Mouse (Mus musculus) kidney, postnatal 0 days (tissue): ENCODE data around the gene Cryba2. TPM values are rescaled to one million over a fixed set of nuclear protein-coding genes. Genes with fewer than 3 reads are reported as not detected.
A peak's percentile ranks its signal among the peaks of the same experiment; 100 is the strongest.

Source experiments
- ATAC-seq: fragments of 200-750 bp; cut with Nextera tagmentation; replicated peaks from 2 replicates; pipeline ENCODE4 v1.8.0; 2017; ENCODE audit warnings: low read depth, moderate number of reproducible peaks, moderate TSS enrichment, moderate library complexity; ENCODE audit not compliant: low FRiP score
- DNase-seq: peaks from one replicate; pipeline ENCODE4 v3.0.0-alpha.2; 2016; ENCODE audit warnings: low spot score
- H3K27ac ChIP-seq: fragments of 300-500 bp; sonication (generic); 2 replicates; pipeline ENCODE4 v1.5.1; 2014; ENCODE audit warnings: mild to moderate bottlenecking
- H3K27me3 ChIP-seq: fragments of 300-500 bp; sonication (generic); 2 replicates; pipeline ENCODE4 v1.6.1; 2014; ENCODE audit warnings: low read length, mixed read lengths; ENCODE audit not compliant: insufficient read depth
- H3K36me3 ChIP-seq: fragments of 300-500 bp; sonication (generic); 2 replicates; pipeline ENCODE4 v1.6.1; 2014; ENCODE audit warnings: low read length, mixed read lengths; ENCODE audit not compliant: insufficient read depth
- H3K4me1 ChIP-seq: fragments of 300-500 bp; sonication (generic); replicated peaks from 2 replicates; pipeline ENCODE4 v1.6.1; 2014; ENCODE audit warnings: antibody characterized with exemption, low read length, mixed read lengths; ENCODE audit not compliant: insufficient read depth
- H3K4me2 ChIP-seq: fragments of 300-500 bp; sonication (generic); 2 replicates; pipeline ENCODE4 v1.6.1; 2014; ENCODE audit warnings: mild to moderate bottlenecking, low read length, moderate library complexity, mixed read lengths
- H3K4me3 ChIP-seq: fragments of 300-500 bp; sonication (generic); replicated peaks from 2 replicates; pipeline ENCODE4 v1.5.1; 2014; ENCODE audit warnings: low read depth, low read length
- H3K9ac ChIP-seq: fragments of 300-500 bp; sonication (generic); 2 replicates; pipeline ENCODE4 v1.6.1; 2014; ENCODE audit warnings: low read depth, low read length
- H3K9me3 ChIP-seq: fragments of 300-500 bp; sonication (generic); replicated peaks from 2 replicates; pipeline ENCODE4 v1.6.1; 2016; ENCODE audit warnings: low read length, inconsistent platforms, mixed read lengths
- CTCF ChIP-seq: IDR thresholded peaks from 2 replicates; pipeline ENCODE4 v1.5.1; 2016; ENCODE audit warnings: antibody characterized with exemption, low read depth, mild to moderate bottlenecking, moderate library complexity
- WGBS: fragments of 180-500 bp; shearing (Covaris S2); extraction: QIAGEN DNeasy Blood & Tissue Kit; methylation state at CpG from one replicate; pipeline ENCODE4 v1.1.7; 2014; 5-methylcytosine and 5-hydroxymethylcytosine counted together
- microRNA counts: library from miRNA; unstranded; fragments of <30 nt; microRNA quantifications from one replicate; lab custom pipeline; 2015
- microRNA-seq: library from miRNA; unstranded; fragments of <30 nt; microRNA quantifications from one replicate; pipeline ENCODE4, GENCODE M21; 2016
- polyA plus RNA-seq: library from polyadenylated mRNA; unstranded; fragments of >200 nt; fragmentation: Nextera tagmentation; extraction: Ambion mirVana; gene quantifications from 2 replicates; pipeline ENCODE4 v1.2.1, GENCODE M21; 2015

Cryba2 gene
- polyA plus RNA-seq, 1 experiment from 2014 or later: not detected

DNA sequence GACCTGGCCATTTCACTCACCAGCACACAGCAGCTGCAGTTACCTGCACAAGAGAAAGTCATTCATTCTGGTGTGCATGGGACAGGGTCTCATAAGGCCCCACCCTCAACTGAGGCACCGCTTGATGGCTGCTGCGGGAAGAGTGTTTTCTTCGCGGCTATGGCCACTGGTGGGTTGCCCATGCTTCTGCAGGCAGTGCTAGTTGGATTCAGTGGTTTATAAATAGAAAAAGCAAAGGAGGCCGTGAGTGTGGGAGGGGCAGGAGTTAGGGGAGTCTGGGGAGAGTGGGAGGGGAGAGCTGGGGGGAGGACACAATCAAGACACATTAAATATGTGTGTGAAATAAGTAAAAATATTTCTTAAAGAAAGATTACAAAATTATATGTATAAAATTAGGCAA lies 49.9 kb downstream of the Cryba2 start:
- H3K4me3 ChIP-seq: no peak overlapping the region
- no peaks in the 10 kb centered on the region for H3K27me3 ChIP-seq
- no peak for TF ChIP-seq CTCF
- H3K9me3 ChIP-seq: no peaks in the 10 kb centered on the region
- ATAC-seq (no peak), DNase-seq (no peak)
- H3K4me1 ChIP-seq: no peaks in the 10 kb centered on the region
- H3K4me2 ChIP-seq: no peak overlapping the region
- WGBS: 77% methylated on average over 5 of the region's 5 CpGs
- no peak overlapping the region for H3K9ac ChIP-seq
- no peaks in the 10 kb centered on the region for H3K36me3 ChIP-seq
- H3K27ac ChIP-seq: no peak overlapping the region

MicroRNA genes within 50 kb of the gene (microRNA counts, 519-probe panel; counts per million panel counts)
- 330 counts per million, percentile 68 among the panel's probes with 10 or more counts for microRNA mmu-miR-375 (lab: Ali Mortazavi, UCI)

Small RNAs within 50 kb of the gene (microRNA-seq; reads per million reads assigned to microRNA genes)
- gene Mir375: 137 reads per million, percentile 54 among the genes with 10 or more reads in this experiment

Other genes starting within 250 kb of the Cryba2 start
- 6.9 and 7.1 TPM in 2 replicates for gene Ttll4, start 231.4 kb downstream of the Cryba2 start, polyA plus RNA-seq
- gene Cyp27a1, start 179.6 kb downstream of the Cryba2 start, polyA plus RNA-seq: 10.3 and 10.8 TPM in 2 replicates
- 0.07 and 0.27 TPM in 2 replicates for gene Prkag3, start 143.9 kb downstream of the Cryba2 start, polyA plus RNA-seq
- gene Wnt6, start 121.3 kb downstream of the Cryba2 start, polyA plus RNA-seq: 1.9 and 2.2 TPM in 2 replicates
- 0.91 and 1.0 TPM in 2 replicates for gene Wnt10a, start 101.6 kb downstream of the Cryba2 start, polyA plus RNA-seq
- not detected in 2 replicates for gene Cdk5r2, start 38.2 kb downstream of the Cryba2 start, polyA plus RNA-seq
- gene Fev, start 7.7 kb downstream of the Cryba2 start, polyA plus RNA-seq: 0.14 and 0.20 TPM in 2 replicates
- 0.08 TPM in 2 replicates for gene Cfap65, start 42.5 kb upstream of the Cryba2 start, polyA plus RNA-seq
- gene Ihh, start 58.5 kb upstream of the Cryba2 start, polyA plus RNA-seq: 6.3 and 6.9 TPM in 2 replicates
- gene Nhej1, start 232.1 kb upstream of the Cryba2 start, polyA plus RNA-seq: 10.5 and 11.0 TPM in 2 replicates
- 9.8 and 11.3 TPM in 2 replicates for gene Slc23a3, start 240.7 kb upstream of the Cryba2 start, polyA plus RNA-seq
- gene Cnppd1, start 249.6 kb upstream of the Cryba2 start, polyA plus RNA-seq: 47.2 and 52.2 TPM in 2 replicates
- 47.8 and 52.0 TPM in 2 replicates for gene Retreg2, start 249.6 kb upstream of the Cryba2 start, polyA plus RNA-seq